Mouse (Mus musculus) heart, adult 2 months (tissue): Measurements from ENCODE around the gene Kank2.

Experiments
- CTCF ChIP-seq: fragments of 200-600 bp; IDR thresholded peaks from 2 replicates; pipeline ENCODE4 v1.8.1; 2022; ENCODE audit warnings: antibody characterized with exemption, mild to moderate bottlenecking, moderate library complexity
- POLR2A ChIP-seq: fragments of 200-500 bp; IDR thresholded peaks from 2 replicates; pipeline ENCODE4 v1.6.1; 2011; ENCODE audit warnings: mild to moderate bottlenecking, low read depth, low read length, control low read depth; ENCODE audit not compliant: insufficient read depth

- no peak for TF ChIP-seq CTCF
- no peak for TF ChIP-seq POLR2A
These were observed 73.1 kb downstream of the Kank2 start for GRCm38 (mm10) chr9:21725224-21726121.
